Mouse (Mus musculus): Measurements from ENCODE around the gene Ccnl1.

Ccnl1 gene

GRCm38 (mm10) chr3:65959416-65960001 is 1.5 kb upstream of the Ccnl1 start:
- no peak for DNase-seq (ENCODE audit: low spot score in 2 of 2)

- DNase-seq (ENCODE audit: low spot score in 2 of 2) = no peak
These were observed 764 bp upstream of the Ccnl1 start for GRCm38 (mm10) chr3:65958840-65959185.

DNA sequence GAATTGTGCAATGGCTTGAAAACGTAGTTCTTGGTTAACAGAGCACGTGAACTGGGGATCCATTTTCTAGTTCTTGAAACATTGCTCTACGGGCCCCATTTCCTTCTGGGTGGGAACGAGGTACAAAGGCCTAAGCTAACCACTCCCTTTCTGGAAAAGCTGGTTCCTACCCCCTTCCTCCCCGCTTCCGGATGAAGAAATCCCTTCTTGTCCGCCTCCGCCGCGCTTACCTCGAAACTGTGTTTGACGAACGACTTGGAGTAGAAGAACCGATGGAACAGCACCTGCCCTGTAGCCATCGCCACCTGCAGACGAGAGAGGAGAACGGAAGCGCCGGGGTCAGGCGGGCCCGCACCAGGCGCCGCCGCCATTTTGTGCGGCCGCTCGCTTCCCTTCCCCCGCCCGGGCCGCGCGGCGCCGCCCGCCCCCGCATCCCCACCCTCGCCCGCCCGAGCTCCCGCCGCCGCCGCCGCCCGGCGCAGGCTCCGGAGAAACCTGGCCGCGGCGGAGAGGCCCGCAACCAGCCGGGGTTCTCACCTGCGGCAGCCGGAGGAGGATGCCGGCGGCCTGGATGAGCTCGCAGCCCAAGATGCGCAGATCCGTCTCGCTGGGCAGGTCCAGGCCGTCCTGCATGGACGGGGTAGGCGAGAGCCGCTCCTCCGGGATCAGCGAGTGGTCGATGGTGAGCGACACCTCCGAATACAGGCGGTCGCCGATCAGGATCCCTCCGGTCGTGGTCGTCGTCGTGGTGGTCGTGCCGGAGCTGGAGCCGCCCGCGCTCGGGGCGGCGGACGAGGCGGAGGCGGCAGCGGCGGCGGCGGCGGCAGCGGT is 563 bp downstream of the Ccnl1 start:
- peak; percentile 42 to 65 for DNase-seq (ENCODE audit: low spot score in 2 of 2)

GRCm38 (mm10) chr3:65954499-65955391 is 3.3 kb downstream of the Ccnl1 start:
- no peak for DNase-seq (ENCODE audit: low spot score in 2 of 2)

DNA sequence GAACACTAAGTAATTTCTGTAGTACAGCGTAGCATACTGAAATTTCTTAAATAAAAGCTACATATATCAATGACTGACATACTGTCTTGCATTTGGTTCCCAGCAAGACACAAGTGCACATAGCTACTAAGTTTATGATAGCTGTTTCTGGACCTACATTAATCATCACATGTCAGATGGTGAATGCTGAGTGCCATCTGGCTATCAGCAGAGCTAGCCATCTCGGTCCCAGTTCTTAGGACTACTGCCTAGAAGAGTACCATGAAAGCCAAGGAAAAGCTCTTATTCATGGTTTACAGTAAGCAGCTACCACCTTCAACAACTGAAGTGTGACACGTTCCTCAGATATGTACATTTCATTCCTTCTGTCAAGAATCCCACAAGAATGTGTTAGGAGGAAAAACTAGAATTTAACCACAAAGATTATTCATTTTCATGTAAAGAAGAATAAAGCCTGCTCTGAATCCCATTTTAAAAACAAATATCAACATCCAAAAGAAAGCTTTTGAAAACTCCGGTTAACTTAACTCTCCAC is 7.2 kb downstream of the Ccnl1 start:
- no peak for DNase-seq (ENCODE audit: low spot score in 2 of 2)

DNA sequence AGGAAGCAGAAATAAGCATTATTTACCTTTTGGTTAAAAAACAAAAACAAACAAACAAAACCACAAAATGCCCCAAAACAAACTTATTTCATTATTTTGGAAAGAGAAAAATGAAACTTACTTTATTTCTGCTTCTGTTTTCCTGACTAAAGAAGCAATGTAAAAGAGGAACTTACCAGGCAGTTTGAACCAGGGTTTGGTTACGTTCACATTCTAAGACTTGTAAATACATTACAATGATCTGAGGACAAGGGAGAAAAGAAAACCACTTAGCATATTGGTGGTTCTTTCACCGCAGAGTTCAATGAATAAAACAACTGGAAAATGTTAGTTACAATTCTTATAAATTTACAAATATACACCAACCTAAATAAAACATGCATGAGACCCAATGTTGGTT is 7.7 kb downstream of the Ccnl1 start:
- no peak for DNase-seq (ENCODE audit: low spot score in 2 of 2)

- no peak for DNase-seq (ENCODE audit: low spot score in 2 of 2)
These were observed 12.6 kb downstream of the Ccnl1 start for GRCm38 (mm10) chr3:65945277-65945932.

- no peak for DNase-seq (ENCODE audit: low spot score in 2 of 2)
These were observed 13.3 kb downstream of the Ccnl1 start for GRCm38 (mm10) chr3:65944713-65945112.

GRCm38 (mm10) chr3:65943453-65943852 is 14.6 kb downstream of the Ccnl1 start:
- DNase-seq (ENCODE audit: low spot score in 2 of 2) = no peak

- no peak for DNase-seq (ENCODE audit: low spot score in 2 of 2)
These were observed 17.0 kb downstream of the Ccnl1 start for GRCm38 (mm10) chr3:65941052-65941451.

DNA sequence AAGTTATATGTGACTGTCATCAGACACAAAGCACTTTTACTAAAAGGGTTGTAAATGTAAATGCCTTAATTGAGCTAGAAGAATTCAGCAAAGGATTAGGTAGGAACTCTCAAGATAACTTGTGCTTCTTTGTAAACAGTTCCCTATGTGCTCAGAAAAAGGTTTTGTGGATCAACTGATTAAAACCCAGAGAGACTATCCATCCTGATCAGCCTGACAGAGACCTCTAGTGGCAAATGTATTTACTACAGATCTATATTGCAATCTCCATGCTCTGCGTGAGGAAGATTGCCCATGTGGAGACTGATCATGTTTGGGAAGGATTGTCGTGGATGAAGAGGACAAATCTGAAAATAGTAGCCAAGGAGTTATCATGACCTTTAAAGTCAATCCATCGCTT is 19.8 kb downstream of the Ccnl1 start:
- no peak for DNase-seq (ENCODE audit: low spot score in 2 of 2)

DNA sequence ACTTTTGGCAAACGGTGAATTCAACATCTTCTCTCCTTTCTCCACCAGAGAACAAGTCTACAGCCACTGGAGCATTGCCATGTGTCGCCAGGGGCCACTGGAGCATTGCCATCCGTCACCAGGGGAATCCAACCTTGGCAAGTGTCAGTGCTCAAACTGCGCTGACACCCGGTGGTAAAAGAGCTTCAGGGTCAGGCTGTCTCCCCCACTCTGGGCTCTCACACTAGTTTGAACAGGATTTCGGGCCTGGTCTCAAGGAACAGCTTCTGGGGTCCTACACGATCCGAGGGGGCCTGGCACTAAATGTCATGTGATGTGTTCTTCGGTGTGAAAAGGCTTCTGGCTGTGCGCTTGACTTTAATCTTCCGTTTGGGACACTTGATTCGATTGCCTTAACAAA is 21.7 kb downstream of the Ccnl1 start:
- no peak for DNase-seq (ENCODE audit: low spot score in 2 of 2)

- no peak for DNase-seq (ENCODE audit: low spot score in 2 of 2)
These were observed 22.9 kb downstream of the Ccnl1 start for GRCm38 (mm10) chr3:65935153-65935552.

DNA sequence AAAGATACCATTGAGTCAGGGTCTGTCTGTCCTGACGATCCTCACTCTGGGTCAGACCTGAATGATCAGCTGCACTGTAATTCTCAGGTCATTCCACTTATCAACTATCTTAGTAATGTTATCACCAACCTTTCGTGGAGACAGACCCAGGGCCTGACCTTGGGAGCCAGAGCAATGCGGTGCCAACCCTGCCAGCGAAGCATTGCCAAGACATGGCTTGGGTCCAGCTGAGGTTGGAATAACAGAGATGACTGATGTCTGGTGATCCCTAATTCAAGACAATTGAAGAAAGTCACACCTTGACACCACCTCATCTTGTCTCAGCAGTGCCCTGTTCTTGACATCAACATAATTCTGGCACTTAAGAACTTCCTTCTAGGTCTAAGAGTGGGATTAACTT is 24.3 kb downstream of the Ccnl1 start:
- no peak for DNase-seq (ENCODE audit: low spot score in 2 of 2)

GRCm38 (mm10) chr3:65931542-65931941 is 26.5 kb downstream of the Ccnl1 start:
- DNase-seq (ENCODE audit: low spot score in 2 of 2) = no peak

DNA sequence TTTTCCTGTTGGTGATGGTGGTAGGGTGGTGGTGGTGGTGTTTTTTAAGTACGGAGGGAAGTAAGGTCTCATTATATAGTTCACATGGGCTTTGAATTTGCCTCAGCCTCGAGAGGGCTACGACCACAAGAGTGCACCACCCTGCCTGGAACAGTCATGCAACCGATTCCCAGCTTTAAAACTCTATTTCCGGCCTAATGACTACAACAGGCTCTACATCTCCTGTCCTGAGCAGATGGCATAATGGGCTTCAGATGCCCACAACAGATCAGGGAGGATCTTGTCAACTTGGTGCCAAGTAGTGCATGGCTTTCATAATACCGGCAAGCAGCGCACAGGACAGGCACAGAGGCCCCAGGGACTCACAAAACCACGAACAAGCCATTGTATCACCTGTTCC is 27.4 kb downstream of the Ccnl1 start:
- no peak for DNase-seq (ENCODE audit: low spot score in 2 of 2)

- peak; percentile 50 to 62 for DNase-seq (ENCODE audit: low spot score in 2 of 2)
These were observed 28.0 kb downstream of the Ccnl1 start for GRCm38 (mm10) chr3:65929821-65930633.

DNA sequence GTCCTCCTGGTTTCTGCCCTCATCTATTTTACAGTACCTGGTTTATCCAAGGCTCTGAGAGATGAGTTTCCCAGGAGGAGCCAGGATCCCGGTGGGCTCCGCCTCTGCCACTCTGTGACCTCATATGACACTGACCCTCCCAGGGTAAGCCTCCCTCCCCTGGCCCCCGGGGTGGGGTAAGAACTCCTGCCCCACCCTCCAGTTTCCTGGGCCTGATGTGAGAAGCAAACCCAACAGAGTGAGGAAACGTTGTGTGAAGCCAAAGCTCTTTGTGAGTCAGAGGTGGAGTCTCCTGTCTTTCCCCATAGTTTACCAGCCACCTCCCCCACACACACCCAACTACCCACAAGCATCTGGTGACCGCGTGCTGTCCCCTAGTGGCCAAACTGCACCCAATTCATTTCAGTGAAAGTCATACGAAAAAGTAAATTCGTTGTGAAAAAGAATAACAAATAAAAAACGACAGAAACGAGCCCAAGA is 28.7 kb downstream of the Ccnl1 start:
- peak; percentile 69 to 72 for DNase-seq (ENCODE audit: low spot score in 2 of 2)

DNA sequence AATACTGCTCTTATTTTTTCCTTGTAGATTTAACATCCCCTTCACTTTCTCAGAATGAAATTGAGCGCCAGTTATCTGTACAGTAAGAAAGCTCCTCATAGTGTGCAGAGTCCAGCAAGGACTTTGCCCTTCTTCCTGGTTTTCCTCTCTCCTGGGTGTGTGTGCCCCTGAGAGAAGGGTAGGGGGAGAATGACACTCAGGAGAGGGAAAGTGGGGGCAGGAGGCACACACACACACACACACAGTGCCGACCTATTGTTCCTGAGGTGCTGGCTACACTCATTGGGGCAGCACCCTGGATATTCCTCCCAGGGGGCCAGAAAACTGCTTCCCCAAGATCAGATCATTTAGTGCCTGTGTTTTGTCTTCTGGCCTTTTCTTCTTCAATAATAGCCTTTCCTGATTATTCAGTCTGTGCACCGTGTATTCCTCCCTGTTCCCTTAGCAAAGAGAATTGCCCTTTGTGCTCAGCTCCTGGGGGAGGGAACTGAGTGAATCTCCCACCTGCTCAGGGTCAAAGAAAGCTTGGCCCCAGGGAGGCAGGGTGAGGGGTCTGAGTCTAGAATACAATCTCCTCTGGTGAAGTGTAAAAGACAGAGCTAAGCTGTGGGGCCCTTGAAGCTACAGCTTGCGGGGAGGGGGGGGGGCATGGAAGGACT is 29.3 kb downstream of the Ccnl1 start:
- no peak for DNase-seq (ENCODE audit: low spot score in 2 of 2)

DNA sequence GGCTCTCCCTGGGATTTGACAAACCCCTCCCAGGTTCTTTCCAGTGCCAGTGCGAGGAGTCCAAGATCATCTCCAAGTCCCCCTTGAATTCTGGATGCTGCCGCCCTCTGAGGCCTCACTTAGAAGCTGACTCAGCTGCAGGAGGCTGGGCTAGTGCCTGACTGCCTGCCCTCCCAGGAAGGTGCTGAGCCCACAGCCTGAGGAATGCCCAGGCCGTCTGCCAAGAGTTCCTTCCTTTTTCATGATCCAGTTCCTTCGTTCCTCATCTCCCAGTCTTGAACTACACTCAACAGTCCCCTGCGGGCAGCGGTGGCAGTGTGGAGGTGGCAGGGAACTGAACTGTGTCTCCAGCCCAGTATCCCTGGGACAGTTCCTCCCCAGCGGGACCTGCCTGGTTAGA is 30.4 kb downstream of the Ccnl1 start:
- DNase-seq (ENCODE audit: low spot score in 2 of 2) = no peak

Data from natural killer cell, adult 2 months (primary cell).